Mouse (Mus musculus): Measurements from ENCODE around the gene Gm38431. TPM values are rescaled to one million over a fixed set of nuclear protein-coding genes. Genes with fewer than 3 reads are reported as not detected.
"Not testable (repeated sequence)": the region's sequence is repeated elsewhere in the genome, so short reads cannot be mapped to it uniquely, and the experiment has no call there.

Gene Gm38431
- total RNA-seq, 2 experiments from 2014 or later = 7.5 to 61.0 TPM

DNA sequence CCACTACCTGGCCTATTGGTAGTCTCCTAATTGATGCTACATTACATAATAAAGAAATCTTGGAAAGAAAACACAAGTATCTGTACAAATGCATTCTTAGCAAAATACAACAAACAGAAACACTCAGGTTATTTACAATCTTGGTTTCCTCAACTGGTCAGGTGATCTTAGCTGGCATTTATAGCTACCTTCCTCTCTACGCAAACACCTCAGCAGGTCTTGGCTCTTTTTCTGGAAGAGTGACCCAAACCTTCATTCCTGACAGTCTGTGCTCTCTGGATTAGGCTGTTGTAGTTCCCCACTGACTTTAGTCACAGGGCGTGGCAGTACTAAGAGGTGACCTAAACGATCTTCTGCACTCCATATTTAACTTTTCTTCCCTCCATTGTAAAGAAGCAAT, 46.6 kb downstream of the Gm38431 start:
- ATAC-seq (replicated peaks; ENCODE audit: poor library complexity, severe bottlenecking) = no peak

DNA sequence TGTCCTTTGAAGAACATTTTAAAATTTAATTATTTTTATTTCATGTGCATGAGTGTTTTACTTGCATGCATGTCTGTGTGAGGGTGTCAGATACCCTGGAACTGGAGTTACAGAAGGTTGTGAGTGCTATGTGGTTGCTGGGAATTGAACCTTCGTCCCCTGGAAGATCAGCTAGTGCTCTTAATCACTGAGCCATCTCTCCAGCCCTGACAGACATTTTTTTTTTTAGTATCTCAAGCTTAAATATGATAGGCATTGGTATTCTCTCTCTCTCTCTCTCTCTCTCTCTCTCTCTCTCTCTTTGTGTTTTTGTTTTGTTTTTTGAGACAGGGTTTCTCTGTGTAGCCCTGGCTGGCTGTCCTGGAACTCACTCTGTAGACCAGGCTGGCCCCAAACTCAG, 47.0 kb downstream of the Gm38431 start:
- ATAC-seq (replicated peaks; ENCODE audit: poor library complexity, severe bottlenecking) = not testable (repeated sequence)

DNA sequence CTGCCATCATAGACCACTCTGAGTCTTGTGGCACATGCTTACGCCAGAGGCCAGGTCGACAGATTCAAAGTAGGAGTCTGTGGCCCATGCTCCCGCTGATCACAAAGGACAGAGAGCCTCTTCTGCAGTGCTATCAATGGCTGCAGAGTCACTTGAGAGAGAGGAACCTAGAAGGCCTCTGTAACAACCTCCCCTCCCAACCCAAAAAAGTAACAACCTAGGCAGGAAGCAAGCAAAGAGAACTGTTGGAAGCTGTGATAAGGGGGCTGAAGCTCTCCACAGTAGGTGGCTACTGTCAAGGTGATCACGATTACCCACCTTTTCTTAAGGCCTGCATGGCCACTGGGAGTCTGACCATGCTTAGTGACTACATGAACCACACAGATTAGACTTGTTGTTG, 48.2 kb downstream of the Gm38431 start:
- ATAC-seq (replicated peaks; ENCODE audit: poor library complexity, severe bottlenecking) = no peak

DNA sequence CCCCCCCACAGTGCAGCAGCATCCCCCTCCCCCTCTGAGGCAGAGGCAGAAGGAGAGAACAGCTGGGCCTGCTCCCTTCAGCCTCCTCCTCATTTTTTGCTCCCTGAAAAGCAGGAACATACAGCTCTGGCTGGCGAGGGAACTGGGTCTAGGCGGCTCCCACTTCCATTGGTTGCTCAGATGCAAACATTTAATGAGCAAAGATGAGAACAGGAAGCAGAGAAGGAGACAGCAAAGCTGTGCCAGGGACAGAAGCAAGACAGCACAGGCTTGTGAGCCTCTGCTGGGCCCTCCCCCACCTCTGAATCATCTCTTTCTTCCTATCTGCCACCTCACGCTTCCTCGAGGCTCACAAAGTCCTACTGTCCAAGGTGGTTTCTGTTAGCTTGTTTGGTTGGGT, 50.5 kb downstream of the Gm38431 start:
- no peak for ATAC-seq (replicated peaks; ENCODE audit: poor library complexity, severe bottlenecking)

DNA sequence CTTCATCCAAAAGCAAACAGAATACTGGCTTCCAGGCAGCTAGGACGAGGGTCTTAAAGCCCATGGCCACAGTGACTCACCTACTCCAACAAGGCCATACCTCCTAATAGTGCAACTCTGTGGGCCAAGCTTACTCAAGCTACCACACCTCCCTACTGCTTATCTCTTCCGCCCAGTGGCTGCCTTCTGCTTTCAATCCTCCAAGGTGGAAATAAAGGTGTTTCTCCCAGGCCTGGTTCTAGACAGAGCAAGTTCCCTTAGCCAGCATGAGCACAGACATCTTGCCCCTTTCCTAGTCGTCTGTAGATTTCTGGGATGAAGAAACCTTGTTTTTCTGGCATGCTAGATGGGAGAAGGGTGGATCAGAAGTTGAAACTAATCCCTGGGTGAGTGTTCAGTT, 52.0 kb downstream of the Gm38431 start:
- ATAC-seq (replicated peaks; ENCODE audit: poor library complexity, severe bottlenecking) = no peak

DNA sequence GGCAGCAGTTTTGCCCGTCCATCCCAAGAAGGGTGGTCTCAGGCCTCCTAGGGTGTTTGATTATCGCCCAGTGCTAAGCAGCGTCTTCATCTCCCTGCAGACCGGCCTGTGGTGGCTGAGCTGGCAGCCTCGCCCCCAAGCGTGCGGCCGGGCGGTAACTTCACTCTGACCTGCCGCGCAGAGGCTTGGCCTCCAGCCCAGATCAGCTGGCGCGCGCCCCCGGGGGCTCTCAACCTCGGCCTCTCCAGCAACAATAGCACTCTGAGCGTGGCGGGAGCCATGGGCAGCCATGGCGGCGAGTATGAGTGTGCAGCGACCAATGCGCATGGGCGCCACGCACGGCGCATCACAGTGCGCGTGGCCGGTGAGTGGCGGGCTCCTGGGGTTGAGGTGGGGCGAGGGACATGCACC, 54.3 kb downstream of the Gm38431 start:
- ATAC-seq (replicated peaks; ENCODE audit: poor library complexity, severe bottlenecking) = peak; percentile 4; the same call in 1 of the 2 replicates

DNA sequence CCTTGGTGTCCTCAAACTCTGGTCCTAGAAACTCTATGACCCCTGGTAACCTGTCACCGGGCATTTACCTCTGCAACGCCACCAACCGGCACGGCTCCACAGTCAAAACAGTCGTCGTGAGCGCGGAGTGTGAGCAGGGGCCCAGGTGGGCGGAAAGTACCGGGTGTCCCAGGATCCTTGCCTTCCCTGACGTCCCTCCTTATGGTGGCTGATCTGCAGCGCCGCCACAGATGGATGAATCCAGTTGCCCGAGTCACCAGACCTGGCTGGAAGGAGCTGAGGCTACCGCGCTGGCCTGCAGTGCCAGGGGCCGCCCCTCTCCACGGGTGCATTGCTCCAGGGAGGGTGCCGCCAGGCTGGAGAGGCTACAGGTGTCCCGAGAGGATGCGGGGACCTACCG, 55.1 kb downstream of the Gm38431 start:
- no peak for ATAC-seq (replicated peaks; ENCODE audit: poor library complexity, severe bottlenecking)

DNA sequence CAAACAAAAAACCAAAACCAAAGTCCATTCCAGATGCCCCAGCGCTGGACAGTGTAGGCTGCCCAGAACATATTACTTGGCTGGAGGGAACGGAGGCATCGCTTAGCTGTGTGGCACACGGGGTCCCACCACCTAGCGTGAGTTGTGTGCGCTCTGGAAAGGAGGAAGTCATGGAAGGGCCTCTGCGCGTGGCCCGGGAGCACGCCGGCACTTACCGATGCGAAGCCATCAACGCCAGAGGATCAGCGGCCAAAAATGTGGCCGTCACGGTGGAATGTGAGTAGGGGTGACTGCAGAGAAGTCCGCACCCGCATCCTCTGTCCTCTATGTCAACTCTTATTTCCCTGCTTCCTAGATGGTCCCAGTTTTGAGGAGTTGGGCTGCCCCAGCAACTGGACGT, 55.6 kb downstream of the Gm38431 start:
- ATAC-seq (replicated peaks; ENCODE audit: poor library complexity, severe bottlenecking) = 0 out of 2 replicates have a peak, but pooled peaks have one; percentile 20

DNA sequence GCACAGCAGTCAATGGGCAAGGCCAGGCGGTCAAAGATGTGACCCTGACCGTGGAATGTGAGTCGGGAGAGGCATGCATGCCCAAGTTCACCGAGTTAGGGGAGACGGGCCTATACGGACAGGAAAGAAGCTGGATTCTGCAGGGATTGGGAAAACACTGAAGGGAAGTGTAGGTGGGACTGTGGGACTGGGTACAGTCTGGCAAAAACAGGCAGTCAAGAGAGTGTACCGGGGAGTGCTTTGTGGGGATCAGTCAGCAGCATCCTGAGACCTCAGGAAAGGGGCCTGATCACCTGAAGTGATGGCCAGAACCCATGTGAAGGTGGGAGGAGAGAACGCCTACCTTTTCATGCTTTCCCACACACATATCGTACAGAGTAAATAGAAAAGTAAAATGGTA, 56.2 kb downstream of the Gm38431 start:
- no peak for ATAC-seq (replicated peaks; ENCODE audit: poor library complexity, severe bottlenecking)

DNA sequence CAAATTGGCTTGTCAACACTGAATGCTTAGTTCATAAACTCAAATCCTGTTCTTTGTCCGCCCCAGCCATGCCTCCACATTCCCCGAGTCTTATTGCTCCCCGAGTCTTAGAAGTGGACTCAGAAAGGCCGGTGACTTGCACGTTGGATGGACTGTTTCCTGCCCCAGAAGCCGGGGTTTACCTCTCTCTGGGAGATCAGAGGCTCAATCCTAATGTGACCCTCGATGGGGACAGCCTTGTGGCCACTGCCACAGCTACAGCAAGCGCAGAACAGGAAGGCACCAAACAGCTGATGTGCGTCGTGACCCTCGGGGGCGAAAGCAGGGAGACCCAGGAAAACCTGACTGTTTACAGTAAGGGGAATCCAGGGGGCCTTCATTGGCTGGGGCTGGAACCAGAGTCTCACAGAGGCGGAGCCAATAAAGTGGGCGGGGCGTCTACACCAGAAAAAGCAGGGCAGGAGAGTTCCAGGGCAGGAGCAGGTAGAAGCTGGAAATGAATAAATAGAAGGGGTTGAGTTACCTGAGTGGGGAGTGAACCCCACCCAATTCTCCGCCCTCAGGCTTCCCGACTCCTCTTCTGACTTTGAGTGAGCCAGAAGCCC, 57.2 kb downstream of the Gm38431 start:
- ATAC-seq (replicated peaks; ENCODE audit: poor library complexity, severe bottlenecking) = no peak

DNA sequence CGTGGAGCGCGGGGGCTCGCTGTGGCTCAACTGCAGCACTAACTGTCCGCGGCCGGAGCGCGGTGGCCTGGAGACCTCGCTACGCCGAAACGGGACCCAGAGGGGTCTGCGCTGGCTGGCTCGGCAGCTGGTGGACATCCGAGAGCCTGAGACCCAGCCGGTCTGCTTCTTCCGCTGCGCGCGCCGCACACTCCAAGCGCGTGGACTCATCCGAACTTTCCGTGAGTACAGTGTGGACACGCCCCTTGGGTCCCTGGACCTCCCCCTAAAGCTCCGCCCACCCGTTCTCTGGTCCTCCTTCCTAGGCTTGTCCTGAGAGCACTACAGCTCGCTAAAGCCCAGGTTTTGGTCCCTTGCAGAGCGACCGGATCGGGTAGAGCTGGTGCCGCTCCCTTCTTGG, 58.7 kb downstream of the Gm38431 start:
- peak; percentile 28 for ATAC-seq (replicated peaks; ENCODE audit: poor library complexity, severe bottlenecking)

DNA sequence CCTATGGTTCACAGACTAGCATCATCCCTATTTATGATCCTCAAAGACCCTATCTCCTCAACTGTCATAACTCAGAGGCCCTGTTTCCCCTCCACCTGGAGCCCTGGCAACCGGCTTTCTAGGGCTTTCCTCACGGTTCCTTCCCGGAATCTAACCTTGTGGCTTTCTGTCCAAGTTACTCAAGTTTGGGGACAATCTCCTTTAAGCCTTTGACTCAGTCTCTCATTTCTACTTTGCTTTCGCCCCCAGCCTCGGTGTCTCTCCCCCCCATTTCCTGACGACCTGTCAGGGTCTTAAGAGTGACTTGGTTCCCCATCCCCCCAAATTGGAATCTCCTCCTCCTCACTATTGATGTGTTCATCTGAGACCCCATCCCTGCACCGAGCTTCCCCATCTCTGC, 59.3 kb downstream of the Gm38431 start:
- no peak for ATAC-seq (replicated peaks; ENCODE audit: poor library complexity, severe bottlenecking)

DNA sequence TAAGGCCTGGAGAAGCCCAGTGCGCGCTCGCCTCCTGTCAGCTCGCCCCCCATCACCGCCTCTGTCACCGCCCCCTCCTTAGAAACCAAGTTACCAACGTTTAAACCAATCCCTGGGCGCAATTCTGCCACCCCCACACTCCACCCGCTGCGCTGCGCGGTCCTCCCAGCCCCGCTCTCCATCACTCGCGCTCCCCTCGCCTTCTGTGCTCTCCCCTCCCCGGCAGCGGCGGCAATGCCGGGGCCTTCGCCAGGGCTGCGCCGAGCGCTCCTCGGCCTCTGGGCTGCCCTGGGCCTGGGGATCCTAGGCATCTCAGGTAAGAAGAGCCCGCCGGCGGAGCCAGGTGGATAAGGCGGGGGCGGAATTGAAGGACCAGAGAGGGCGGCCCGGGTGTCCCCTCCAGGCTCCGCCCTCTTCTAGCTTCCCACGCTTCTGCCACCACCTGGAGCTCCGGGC, 59.9 kb downstream of the Gm38431 start, which contains the start of gene Icam5:
Icam5 (plus strand) TSS at position 178 of the 456 bp plus-strand sequence.
- no peak for ATAC-seq (replicated peaks; ENCODE audit: poor library complexity, severe bottlenecking)

DNA sequence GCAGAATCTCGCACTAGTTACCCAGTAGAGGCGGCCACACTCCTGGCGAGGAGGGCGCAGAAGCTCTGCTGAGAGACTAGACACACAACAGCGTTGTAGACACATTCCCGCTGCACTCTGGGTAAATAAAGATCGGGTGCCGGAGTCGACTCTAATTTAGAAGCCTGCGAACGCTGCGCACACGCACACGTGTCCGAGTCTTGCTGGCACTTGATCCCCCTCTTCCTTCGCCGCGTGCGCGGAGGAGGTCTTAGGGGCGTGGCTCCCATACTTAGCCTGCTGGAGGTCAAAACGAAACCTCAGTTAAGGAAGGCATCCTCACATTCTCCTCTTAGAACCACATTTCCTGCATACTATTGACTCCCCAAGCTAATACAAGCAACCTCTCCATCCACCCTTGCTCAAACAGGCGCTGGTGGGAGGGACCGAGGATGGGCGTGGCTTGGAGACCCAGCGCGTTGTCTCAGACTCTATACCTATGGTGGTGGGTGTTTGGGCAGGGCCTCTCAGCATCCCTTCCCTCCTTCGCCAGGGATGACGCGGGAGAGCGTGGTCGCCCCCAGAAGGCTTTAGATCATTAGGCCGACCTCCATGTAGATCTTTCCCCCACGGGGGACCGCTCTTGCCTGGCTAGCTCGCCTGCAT, 60.4 kb downstream of the Gm38431 start:
- ATAC-seq (replicated peaks; ENCODE audit: poor library complexity, severe bottlenecking) = peak; percentile 31

DNA sequence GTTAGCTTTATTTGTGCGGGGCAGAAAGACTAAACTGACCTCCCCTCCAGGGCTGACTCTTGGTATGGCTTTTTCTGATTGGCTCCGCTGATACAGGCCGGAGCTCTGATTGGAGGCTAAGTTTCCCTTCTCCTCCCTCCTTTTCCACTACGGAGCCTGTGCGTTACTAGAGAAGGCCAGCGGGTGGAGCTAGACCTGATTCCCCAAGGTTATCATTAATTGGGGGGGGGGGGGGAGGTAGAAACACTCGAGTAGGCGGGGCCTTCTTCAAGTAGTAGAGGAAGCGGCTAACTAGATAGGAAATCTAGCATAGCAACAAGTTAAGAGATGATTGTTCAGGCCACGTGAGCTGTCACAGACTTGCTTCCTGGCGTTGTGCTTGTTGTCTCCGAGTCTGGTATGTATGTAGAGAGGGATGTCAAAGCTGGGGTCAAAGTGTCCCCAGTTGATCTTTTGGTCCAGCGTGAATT, 61.0 kb downstream of the Gm38431 start:
- ATAC-seq (replicated peaks; ENCODE audit: poor library complexity, severe bottlenecking) = peak; percentile 62

DNA sequence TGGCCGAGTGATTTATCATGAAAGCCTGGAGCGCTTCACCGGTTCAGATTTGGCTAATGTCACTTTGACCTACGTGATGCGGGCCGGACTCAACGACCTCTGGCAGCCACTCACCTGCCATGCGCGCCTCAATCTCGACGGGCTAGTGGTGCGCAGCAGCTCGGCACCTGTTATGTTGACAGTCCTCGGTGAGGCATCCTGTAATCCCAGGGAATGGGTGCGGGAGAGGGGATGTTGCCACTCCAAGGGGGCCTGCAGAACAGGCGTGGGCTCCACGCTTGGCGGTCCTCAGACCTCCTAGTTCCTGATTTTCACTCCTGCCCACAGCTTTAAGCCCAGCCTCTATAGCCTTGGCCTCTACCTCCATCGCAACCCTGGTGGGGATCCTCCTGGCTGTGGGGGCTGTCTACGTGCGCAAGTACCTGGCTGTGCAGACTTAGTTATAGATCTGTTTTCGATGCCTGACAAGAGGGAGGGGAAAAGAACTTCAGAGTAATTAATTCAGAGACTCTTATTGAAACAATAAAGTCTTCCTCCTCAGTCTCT, 61.7 kb downstream of the Gm38431 start:
- peak; percentile 15; the same call in 1 of the 2 replicates for ATAC-seq (replicated peaks; ENCODE audit: poor library complexity, severe bottlenecking)

DNA sequence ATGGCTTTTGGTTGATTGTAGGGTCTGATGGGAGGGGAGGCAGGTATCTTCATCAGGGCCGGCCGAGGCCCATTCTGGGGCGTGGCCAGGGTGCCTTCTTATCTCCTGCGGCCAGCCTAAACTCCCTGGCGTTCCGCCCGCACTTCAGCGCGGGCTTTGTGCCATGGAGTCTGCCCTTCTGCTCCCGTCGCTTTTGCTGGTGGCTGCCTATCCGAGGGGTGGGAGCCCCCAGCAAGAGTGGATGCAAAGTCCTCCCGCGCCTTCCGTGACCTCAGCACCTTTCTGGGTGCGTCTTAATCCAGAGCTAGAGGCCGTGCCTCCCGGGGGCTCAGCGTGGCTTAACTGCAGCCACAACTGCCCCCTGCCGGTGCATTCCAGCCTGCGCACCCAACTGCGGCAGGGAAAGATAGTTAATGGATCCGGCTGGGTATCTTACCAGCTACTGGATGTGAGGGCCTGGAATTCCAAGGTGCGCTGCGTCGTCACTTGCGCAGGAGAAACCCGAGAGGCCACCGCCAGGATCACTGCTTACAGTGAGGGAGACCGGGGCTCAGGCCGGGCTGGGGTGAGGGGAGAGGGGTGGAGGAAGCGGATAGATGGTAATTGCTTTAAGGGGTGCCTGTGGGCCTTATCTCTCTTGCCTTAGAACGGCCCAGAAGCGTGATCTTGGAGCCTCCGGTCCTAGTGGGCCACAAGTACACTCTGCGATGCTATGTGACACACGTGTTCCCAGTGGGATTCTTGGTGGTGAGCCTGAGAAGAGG, 62.3 kb downstream of the Gm38431 start, which contains the start of gene Icam4:
Icam4 (plus strand) TSS at position 83 of the 764 bp plus-strand sequence.
- ATAC-seq (replicated peaks; ENCODE audit: poor library complexity, severe bottlenecking) = peak; percentile 51

DNA sequence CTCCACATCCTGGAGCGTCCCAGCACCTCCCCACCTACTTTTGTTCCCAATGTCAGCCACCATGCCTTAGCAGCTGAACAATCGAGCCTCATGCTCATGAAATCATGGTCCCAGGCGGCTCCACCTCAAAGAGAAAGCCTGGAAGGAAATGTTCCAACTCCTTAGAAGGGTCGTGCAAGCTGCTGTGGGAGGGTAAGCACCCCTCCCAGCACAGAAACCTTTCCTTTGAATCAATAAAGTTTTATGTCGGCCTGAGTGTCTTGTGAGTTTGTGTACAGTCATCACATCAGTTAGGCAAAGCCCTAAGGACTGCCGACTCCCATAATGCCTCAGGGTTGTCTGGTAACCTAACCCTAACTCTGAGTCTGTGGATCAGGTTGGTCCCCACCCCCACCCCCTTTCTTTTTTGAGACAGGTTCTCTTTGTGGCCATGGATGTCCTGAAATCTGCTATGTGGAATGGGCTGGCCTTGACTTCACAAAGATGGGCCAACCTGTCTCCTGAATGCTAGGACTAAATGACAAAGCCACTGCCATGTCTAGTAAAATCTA, 63.2 kb downstream of the Gm38431 start:
- no peak for ATAC-seq (replicated peaks; ENCODE audit: poor library complexity, severe bottlenecking)

DNA sequence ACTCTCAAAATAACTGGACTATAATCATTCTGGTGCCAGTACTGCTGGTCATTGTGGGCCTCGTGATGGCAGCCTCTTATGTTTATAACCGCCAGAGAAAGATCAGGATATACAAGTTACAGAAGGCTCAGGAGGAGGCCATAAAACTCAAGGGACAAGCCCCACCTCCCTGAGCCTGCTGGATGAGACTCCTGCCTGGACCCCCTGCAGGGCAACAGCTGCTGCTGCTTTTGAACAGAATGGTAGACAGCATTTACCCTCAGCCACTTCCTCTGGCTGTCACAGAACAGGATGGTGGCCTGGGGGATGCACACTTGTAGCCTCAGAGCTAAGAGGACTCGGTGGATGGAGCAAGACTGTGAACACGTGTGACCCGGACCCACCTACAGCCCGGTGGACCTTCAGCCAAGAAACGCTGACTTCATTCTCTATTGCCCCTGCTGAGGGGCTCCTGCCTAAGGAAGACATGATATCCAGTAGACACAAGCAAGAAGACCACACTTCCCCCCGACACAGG, 64.0 kb downstream of the Gm38431 start:
- no peak for ATAC-seq (replicated peaks; ENCODE audit: poor library complexity, severe bottlenecking)

DNA sequence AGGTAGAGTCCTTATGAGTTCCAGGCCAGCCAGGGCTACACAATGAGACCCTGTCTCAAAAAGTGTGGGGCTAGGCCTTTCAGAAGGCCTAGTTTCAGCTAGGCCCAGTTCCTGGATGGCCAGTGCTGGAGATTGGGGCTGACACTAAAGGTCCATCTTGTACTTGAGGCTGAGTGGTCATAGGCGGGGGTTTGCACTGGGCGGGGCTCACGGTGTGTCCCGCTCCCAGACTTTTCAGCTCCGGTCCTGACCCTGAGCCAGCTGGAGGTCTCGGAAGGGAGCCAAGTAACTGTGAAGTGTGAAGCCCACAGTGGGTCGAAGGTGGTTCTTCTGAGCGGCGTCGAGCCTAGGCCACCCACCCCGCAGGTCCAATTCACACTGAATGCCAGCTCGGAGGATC, 64.9 kb downstream of the Gm38431 start:
- no peak for ATAC-seq (replicated peaks; ENCODE audit: poor library complexity, severe bottlenecking)

Data from granulocyte monocyte progenitor cell, adult 5-6 weeks (primary cell).